Comparison of ENCODE assay signal across 25 mouse cellular contexts in genomic region chr9:122736001-122736400, GRCm38 (mm10). TPM values are rescaled to one million over a fixed set of nuclear protein-coding genes. Genes with fewer than 3 reads are reported as not detected.
DNase-seq lines count a peak whose midpoint lies in the region; ATAC-seq and TF ChIP-seq lines count a peak whose summit lies in the region.
"Had no signal": no experiment of that assay in that cellular context is flagged by ENCODE, and none has a peak within 500 bp of the region (broad histone marks: within the 10 kb centered on the region; RNA-seq: fewer than 3 reads in every experiment).

No protein-coding gene starts in this region.

- no peaks in the 10 kb centered on the region for H3K27me3 ChIP-seq in limb, embryonic 14.5 days (ENCODE audit: control insufficient read depth, insufficient read depth, low read length)
- H3K27me3 ChIP-seq in limb, embryonic 10.5 days (ENCODE audit: low read depth, poor library complexity, severe bottlenecking), result peaks cover 6% of the 10 kb centered on the region; the same call in 1 of the 2 replicates

- no peak overlapping the region for H3K9ac ChIP-seq in limb, embryonic 14.5 days (ENCODE audit: low read depth, low read length, severe bottlenecking)
- H3K9ac ChIP-seq: embryonic facial prominence, embryonic 12.5 days; forebrain, embryonic 12.5 days; heart, embryonic 15.5 days; hindbrain, embryonic 13.5 days had no signal

- DNase-seq in limb, embryonic 14.5 days (ENCODE audit: low spot score), result peak; percentile 14
- DNase-seq in limb, embryonic 10.5 days (ENCODE audit: low spot score), result no peak
- DNase-seq in right cerebral cortex, postnatal 10 days (ENCODE audit: low spot score in 2 of 2), result peak; percentile 36 to 50
- DNase-seq in right cerebral cortex, postnatal 36 days (ENCODE audit: low spot score in 2 of 2), result no peak
- peak; percentile 29 for DNase-seq in adipocyte (ENCODE audit: low spot score)
- no peak for DNase-seq in kidney, postnatal 10 days
- DNase-seq in layer of hippocampus, postnatal 14 days (ENCODE audit: low spot score in 2 of 2), result no peak
- DNase-seq: adrenal gland, postnatal 25 days had no signal

- no peaks in the 10 kb centered on the region for H3K4me1 ChIP-seq in limb, embryonic 14.5 days (ENCODE audit: control insufficient read depth, insufficient read depth, low read length)
- H3K4me1 ChIP-seq in limb, embryonic 10.5 days, result no peaks in the 10 kb centered on the region
- H3K4me1 ChIP-seq: embryonic facial prominence, embryonic 12.5 days; forebrain, embryonic 12.5 days; heart, embryonic 15.5 days; hindbrain, embryonic 13.5 days had no signal

- no peaks in the 10 kb centered on the region for H3K36me3 ChIP-seq in limb, embryonic 14.5 days (ENCODE audit: control insufficient read depth, insufficient read depth, low read length)
- no peaks in the 10 kb centered on the region for H3K36me3 ChIP-seq in limb, embryonic 10.5 days
- H3K36me3 ChIP-seq: embryonic facial prominence, embryonic 12.5 days; forebrain, embryonic 12.5 days; G1E; heart, embryonic 15.5 days; hindbrain, embryonic 13.5 days had no signal

- 63% methylated on average over 2 of the region's 2 CpGs for WGBS in limb, embryonic 14.5 days
- WGBS in limb, embryonic 10.5 days, result 74% methylated on average over 2 of the region's 2 CpGs

- ATAC-seq in limb, embryonic 14.5 days (ENCODE audit: low FRiP score, low read depth), result 0 out of 2 replicates have a peak, but pooled peaks have one; percentile 12
- peak; percentile 21; the same call in 1 of the 2 replicates for ATAC-seq in megakaryocyte progenitor cell, adult 5-6 weeks (replicated peaks; ENCODE audit: poor library complexity)
- ATAC-seq: forebrain, embryonic 16.5 days; Patski had no signal

- no peak overlapping the region for H3K4me2 ChIP-seq in limb, embryonic 14.5 days (replicated peaks; ENCODE audit: low read depth, low read length, severe bottlenecking)
- H3K4me2 ChIP-seq: embryonic facial prominence, embryonic 12.5 days; forebrain, embryonic 12.5 days; heart, embryonic 11.5 days; heart, embryonic 15.5 days; hindbrain, embryonic 13.5 days had no signal

- no peak overlapping the region for H3K27ac ChIP-seq in limb, embryonic 14.5 days (replicated peaks; ENCODE audit: low read depth, low read length)
- H3K27ac ChIP-seq in limb, embryonic 10.5 days, result no peak overlapping the region
- H3K27ac ChIP-seq: embryonic facial prominence, embryonic 12.5 days; forebrain, embryonic 12.5 days; heart, adult 2 months; heart, embryonic 15.5 days; hindbrain, embryonic 13.5 days had no signal

- TF ChIP-seq POLR2A in limb, embryonic 14.5 days (IDR thresholded peaks at IDR 0.05; ENCODE audit: borderline replicate concordance, extremely low read depth, insufficient read depth, insufficient read length), result no peak

- no peak overlapping the region for H3K4me3 ChIP-seq in limb, embryonic 14.5 days (replicated peaks; ENCODE audit: low read length)
- H3K4me3 ChIP-seq in limb, embryonic 10.5 days, result no peak overlapping the region
- H3K4me3 ChIP-seq: embryonic facial prominence, embryonic 12.5 days; forebrain, embryonic 12.5 days; heart, adult 2 months; heart, embryonic 15.5 days; hindbrain, embryonic 13.5 days had no signal

- H3K9me3 ChIP-seq in limb, embryonic 14.5 days (ENCODE audit: control insufficient read depth, low read length), result no peaks in the 10 kb centered on the region
- H3K9me3 ChIP-seq in limb, embryonic 10.5 days (replicated peaks), result peaks cover 2% of the 10 kb centered on the region; the same call in 1 of the 2 replicates
- H3K9me3 ChIP-seq: embryonic facial prominence, embryonic 12.5 days; forebrain, embryonic 12.5 days; G1E; heart, embryonic 15.5 days; hindbrain, embryonic 13.5 days had no signal

RNA-seq across cellular contexts. Expression of gene Topaz1, which starts 11.1 kb away (rescaled TPM):
- polyA plus RNA-seq in limb, embryonic 14.5 days (2012; rRNA removed), result not detected in 2 replicates
- polyA plus RNA-seq in limb, embryonic 14.5 days (2014; fragmentation: Nextera tagmentation; extraction: Ambion mirVana), result not detected in 2 replicates
- polyA plus RNA-seq in limb, embryonic 10.5 days (2016; fragmentation: Nextera tagmentation; extraction: Ambion mirVana), result 0.04 TPM in 1 of 2 replicates, not detected in the other
- not detected in 2 replicates for total RNA-seq in megakaryocyte progenitor cell, adult 5-6 weeks (2015)
- not detected in 2 replicates for total RNA-seq in megakaryocyte progenitor cell, adult 5-6 weeks (2017)
- not detected for total RNA-seq in layer of hippocampus, postnatal 14 days (2021)
- total RNA-seq: adrenal gland, adult 2 months; adrenal gland, postnatal 25 days; gastrocnemius, postnatal 10 days; gastrocnemius, postnatal 4 days; heart, adult 2 months; heart, postnatal 14 days; hematopoietic stem cell, adult 5-6 weeks had no signal
- polyA plus RNA-seq: adrenal gland, adult 2 months; CD4-positive, CD25-positive, alpha-beta regulatory T cell, adult 4 months; embryonic facial prominence, embryonic 12.5 days; forebrain, embryonic 12.5 days; forebrain, embryonic 16.5 days; frontal cortex, adult 2 months; G1E; heart, adult 2 months; heart, embryonic 11.5 days; hindbrain, embryonic 13.5 days; Patski had no signal

Comparison
In these comparisons a context has a peak if more than half of its experiments do, and no peak if none do; other contexts are left out.
1. DNase-seq: peak in limb, embryonic 14.5 days (single experiment), right cerebral cortex, postnatal 10 days (2 of 2) and adipocyte (single experiment); none in limb, embryonic 10.5 days (single experiment), right cerebral cortex, postnatal 36 days (0 of 2), kidney, postnatal 10 days (single experiment) and layer of hippocampus, postnatal 14 days (0 of 2).